Mouse (Mus musculus) kidney, postnatal 4 days (tissue): ENCODE measurements around the gene Rassf4.

Experiments used
- DNase-seq, 2 experiments: peaks; one replicate each; pipeline ENCODE4 v3.0.0; 2021; ENCODE audit warnings: mixed read lengths in 2 of 2

Gene Rassf4

DNA sequence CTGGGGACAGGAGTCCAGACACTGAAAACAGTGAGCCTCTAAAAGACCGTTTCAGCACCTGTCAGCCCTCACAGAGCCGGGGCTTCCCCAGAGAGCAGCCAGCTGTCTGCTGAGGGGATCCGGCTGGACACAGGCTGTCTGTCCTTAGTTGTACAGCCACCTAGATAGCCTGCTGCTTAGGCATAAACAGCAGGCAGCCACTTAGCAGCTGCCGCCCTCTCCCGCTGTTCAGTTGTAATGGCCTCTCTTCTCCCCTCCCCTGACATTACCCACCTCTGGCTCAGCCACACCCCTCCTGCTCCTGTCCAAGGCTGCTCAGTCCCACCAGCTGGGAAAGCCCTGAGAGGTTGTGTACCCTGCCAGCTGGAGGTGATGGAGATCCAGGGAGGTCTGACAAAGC, 2.7 kb downstream of the Rassf4 start:
- DNase-seq: peak; percentile 57 to 67

DNA sequence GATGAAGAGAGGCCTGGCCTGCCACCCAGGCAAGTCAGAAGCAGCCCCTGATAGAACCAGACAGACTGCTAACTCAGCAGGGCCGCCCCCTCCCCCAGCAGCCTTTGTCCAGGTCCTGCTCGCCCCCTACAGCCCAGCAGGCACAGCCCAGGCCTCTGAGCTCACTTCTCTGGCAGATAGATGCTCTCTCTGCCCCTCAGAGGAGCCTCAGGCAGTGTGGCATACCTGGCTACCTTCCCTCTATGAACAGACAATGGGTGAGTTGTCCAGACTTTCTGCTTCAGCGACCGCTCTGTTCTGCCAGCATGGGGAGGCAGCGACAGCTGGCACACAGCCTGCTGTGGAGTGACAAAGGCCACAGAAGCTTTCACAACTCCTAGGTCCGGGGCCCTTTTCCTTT, 3.6 kb downstream of the Rassf4 start:
- peak in 1 of 2 experiments; percentile 42 for DNase-seq

DNA sequence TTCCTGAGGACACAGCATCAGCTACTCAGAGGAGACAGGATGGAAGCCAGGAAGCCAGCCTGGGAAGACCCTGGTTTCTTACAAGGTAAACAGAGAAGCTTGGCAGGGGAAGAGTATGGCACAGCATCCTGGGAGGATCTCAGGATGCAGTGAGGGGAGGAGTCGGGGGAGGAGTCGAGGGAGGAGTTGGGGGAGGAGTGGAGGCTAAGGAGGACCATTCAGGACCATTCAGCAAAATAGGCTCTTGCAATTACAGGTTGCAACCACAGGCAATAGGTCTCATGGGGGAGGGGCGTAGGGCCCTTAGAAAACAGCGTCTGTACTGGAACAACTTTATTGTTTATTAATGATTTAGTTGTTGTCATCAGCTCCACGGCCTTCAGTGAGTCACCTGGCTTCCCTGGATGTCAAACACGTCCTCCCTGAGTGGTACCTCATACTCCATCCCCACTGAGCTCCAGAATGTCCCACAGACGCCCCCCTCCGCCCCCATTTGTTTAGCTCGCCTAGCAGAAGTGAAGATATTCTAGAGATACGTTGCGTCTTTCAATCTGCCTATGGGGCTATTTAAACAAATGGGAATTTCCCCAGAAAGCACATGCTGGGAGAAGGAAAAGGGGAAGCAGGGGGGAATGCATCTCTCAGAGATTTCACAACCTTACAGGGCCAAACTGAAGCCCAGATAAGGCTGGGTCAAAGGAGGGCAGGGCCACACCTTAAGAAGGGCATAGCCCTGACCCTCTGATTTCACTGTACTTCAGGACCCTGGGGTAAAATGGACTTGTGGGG, 4.9 kb downstream of the Rassf4 start:
- peak; percentile 35 to 47 for DNase-seq

DNA sequence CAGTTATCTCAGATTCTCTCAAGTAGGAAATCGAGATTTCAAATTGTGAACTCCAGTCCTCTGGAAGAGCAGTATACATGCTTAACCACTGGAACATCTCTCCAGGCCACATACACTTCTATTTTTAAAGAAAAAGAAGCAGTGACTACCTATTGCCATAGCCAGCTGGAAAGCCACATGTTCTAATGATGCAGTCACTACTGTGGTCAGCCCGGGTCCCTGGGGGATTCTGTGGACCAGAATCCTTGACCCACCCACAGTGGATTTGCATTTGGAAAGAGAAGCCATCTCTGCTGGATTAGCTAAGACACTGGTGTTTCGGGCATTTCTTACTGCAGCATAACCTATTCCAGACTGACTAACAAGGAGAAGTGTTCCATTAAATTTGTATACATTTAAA, 6.4 kb downstream of the Rassf4 start:
- DNase-seq: no peak

DNA sequence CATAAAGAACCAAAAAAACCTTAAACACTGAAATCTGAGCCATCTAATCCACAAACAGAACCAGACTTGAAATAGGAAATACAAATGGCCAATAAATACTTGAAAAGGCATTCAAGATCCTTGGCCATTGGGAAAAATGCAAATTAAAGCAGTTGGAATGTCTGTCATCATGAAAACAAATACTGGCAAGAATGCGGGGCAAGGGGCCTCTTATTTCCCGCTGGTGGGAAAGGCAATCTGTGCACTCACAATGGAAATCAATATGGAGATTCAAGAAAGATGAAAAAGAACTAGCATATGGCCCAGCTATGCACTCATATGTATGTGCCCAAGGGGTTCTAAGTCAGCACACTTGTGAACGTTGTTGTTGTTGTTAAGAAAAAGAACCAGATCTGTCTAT, 6.9 kb downstream of the Rassf4 start:
- DNase-seq: no peak

DNA sequence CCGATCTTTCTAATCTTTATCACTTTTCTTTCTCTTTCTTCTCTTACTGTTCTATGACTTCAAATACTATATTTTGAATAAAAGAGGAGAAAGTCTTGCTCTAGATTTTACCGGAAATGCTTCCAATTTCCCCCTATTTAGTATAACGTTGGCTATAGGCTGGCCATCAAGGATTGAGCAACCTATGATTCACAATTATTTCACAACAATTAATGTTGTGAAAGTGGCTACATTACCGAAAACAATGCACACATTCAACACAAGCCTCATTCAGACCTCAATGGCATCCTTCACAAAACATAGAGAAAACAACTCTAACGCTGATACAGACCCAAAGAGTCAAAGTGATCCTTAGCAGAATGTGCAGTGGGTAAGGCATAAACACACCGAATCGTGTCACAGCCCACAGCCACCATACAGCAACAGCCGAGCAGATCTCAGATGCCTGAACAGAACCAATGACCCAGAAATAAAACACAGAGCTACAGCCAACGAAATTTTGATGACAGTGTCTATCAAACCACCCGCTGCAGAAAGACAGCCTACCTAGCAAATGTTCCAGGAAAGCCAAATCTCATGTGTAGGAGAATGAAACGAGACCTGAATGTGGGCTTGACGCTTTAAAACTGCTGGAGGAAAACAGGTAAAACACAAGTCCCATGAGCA, 7.5 kb downstream of the Rassf4 start:
- no peak for DNase-seq

DNA sequence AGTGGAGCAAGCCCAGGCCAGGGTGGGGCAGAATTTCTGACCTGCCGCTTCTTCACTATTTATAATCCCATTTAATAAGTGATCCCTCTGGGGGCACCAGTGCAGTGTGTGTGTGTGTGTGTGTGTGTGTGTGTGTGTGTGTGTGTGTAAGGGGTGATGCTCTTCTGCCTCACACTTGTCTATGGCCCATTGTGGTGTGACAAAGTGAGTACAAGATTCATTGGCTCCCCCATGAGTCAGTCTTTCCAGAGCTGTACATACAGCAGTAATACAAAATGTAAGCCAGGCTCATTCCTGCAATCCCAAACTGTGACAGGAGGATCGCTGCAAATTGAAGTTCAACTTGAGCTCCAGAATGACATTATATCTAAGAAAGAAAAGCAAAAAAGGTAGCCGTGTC, 8.9 kb downstream of the Rassf4 start:
- DNase-seq: no peak

DNA sequence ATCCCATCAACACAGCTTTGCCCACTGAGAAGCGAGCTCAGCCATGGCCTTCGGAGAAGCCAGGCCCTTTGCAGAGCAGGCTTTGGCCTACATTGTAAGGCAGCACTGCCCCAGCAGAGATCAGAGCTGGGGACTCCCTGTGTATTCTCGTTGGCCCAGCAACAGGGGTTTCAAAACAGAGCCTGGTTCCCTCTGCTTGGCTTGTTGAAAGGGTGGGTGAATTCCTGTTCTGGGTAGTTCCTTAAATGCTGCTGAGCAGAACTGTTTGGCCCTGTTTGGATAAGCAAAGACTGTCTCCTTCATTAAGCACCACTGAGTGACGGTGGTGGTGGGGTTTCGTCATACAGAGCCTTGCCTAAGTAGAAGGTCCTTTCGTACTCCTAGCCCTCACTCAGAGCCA, 9.7 kb downstream of the Rassf4 start:
- no peak for DNase-seq

DNA sequence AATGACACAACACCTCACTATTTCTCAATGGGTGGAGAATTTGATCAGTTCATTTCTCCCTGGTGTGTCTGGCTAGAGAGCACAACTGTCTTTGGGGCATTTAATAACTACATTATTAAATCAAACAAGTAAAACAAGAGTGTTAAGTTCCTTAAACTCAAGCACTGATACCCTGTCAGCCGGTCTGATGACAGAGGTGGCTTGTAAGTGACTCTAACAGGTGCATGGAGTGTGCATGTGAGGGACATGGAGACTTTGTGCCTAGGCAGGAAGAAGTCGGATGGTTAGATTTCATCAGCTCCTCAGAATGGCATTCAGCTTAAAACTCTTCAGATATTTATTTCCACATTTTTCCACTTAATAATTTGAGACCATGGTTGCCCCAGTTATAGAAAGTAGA, 10.4 kb downstream of the Rassf4 start:
- DNase-seq: no peak

DNA sequence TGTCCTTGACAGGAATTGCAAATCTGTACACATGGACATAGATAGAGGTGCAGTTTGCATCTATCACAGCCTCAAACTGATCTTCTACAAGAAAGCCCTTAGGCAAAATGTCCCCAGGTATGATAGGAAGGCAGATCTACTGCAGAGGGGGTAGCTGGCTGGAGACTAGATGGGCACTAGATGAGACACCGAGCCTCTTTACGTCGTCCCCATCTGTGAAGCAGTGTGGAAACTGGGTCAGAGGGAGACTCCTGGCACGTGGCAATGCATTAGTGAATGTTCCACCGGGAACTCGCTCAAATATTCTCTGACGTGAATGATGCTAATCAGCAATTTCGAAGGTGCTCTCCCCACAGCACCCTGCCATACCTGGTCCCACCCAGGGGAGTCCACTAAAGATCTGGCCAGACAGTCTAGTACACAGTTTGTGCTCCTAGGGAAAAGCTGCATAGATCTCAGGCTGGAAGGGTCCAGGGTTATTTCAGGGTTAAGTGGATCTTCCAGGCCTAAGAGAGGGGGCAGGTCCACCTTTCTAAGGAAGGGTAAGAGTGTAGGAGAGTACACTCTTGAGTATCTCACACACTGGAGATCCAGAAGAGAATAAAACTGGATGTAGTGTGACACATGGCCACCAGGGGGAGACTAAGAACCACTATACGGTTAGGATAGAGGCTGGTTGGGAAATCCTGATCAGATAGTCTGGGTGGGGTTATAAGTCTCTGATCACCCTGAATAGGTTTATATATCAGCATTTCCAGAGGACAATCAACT, 19.9 kb downstream of the Rassf4 start:
- DNase-seq: peak; percentile 72 to 75

DNA sequence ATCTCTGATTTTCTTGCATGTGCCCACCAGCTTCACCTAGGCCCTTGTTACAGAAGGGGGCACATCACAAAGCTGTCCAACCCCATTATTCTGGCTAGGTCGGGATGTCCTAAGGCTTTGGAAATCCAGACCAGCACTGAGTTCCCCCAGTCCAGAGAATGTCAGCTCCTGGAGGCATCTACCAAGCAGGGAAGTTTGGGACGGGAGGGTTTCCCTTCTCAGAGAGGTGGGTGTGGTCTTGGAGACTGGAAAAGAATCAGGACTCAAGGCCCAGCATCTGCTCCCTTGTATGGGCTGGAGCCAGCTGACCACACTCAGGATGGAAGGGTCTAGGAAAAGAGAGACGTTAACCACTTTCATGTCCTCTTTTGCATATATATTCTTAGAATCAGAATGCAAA, 20.6 kb downstream of the Rassf4 start:
- no peak for DNase-seq

DNA sequence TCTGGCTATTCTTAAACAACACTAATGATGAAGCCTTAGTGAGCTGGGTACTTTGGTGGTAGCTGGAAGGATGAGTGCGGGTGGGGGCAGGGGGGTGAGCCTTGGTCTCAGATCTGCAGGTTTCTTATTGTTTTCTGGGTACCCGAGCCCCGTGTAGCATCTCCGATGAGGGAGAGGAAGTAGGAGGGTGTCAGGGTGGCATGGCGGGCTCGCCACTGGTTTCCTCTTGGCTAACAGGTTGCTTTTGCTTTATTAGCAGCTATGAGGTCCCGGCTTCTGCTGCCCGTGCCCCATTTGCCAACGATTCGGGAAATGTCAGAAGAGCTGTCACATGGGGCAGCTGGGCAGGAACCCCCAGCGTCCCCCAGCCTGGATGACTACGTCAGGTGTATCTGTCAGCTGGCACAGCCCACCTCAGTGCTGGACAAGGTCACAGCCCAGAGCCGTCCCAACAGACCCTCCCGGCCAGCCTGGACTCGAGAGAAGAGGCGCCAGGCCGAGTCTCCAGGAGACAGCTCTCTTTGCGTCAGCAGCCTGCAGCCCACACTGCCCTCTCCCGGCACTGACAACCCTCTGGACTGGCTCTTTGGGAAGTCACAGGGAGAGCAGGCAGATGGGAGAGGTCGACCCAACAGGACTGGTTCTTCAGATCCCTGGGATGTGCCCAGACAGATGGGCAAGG, 22.2 kb downstream of the Rassf4 start:
- peak; percentile 62 to 72 for DNase-seq

DNA sequence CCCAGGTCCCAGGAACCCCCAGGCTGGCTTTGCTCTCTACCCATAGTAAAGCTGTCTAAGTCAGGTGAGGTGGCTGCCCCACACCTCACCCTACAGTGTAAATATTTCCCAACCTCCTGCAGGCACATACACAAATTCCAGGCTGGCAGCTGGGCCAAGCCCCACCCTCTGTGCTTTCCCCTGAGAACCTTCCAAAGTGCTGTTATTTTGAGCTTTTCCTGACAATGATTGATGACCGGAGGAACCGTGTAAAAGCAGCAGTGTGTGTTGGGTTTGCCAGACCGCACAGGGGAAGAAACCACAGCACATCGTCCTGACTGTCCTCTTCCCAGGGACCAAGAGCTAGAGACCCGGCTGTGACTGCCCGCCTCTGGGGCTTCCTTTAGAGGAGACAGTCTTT, 23.3 kb downstream of the Rassf4 start, which contains the start of gene Depp1:
TSS of gene Depp1 (plus strand) at position 204 of the 400 bp plus-strand sequence.
- peak; percentile 43 to 71 for DNase-seq

DNA sequence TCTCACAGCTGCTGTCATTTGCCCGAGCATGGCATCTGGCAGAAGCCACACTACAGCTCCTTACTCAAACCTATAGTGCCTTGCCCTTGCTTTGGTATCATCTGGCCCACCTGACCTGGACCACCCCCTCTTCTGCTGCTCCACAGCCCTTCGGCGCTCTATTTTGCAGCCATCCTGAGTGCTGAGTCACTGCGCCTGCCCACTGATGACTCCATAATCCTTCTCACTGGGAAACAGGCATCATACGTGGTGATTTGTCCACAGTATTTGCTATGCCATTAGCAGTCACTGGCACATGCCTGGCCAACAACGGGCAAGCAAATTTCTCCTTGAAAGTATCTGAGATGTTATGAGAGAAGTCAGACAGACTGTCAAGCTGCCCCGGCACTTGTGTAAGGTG, 23.9 kb downstream of the Rassf4 start:
- no peak for DNase-seq

DNA sequence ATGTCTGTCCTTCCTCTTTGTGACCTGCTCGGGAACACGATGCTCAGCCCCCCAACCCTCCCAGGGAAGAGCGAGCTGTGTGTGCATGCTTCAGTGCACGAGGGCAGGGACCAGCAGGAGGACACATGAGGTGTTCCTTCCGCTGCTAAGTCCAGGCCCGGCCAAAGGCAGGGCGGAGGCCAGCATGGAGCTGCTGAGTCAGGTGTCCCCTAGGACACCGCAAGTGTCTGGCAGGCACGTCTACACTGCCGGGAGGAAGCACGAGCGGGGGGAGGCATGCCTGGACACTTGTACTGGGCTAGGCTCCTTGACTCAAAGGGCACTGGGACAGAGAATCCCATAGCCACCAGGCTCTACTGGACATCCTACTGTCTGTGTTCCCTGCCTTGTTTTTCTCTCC, 26.0 kb downstream of the Rassf4 start:
- DNase-seq: peak; percentile 37 to 66

DNA sequence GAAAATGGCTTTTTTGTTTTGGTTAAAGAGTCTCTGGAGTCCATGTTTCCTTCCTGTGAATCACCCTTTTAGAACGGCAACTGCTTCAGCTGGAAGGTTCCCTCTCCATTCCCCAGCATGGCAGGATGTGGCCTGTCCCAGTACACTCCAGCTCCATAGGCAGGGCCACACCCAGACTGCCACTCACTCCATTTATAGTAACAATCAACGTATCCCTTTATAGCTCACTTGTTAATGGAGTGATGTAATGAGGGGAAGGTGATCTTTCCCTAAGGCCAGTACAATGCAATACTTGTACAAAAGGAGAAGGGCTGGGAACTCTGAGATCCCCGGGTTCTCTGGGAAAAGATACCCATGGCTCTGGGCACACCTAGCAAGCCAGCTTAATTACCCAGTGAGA, 29.4 kb downstream of the Rassf4 start:
- no peak for DNase-seq

DNA sequence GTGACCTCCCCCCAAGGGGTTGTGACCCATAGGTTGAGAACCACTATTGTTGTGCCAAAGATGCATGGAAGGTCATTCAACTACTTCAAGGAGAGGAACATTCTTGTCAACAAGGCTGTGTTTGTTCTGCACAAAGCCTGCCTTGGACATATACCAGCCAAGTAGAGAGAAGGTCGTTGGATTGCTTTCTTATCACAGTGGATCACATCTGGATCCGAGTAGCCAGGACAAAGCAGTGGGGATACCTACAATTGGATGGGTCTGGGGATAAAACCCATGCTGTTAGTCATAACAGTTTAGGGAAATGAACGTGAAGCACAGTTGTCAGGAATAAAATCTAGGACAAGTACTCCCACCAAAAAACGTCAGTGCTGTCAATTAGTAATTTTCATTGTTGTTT, 29.9 kb downstream of the Rassf4 start:
- no peak for DNase-seq

DNA sequence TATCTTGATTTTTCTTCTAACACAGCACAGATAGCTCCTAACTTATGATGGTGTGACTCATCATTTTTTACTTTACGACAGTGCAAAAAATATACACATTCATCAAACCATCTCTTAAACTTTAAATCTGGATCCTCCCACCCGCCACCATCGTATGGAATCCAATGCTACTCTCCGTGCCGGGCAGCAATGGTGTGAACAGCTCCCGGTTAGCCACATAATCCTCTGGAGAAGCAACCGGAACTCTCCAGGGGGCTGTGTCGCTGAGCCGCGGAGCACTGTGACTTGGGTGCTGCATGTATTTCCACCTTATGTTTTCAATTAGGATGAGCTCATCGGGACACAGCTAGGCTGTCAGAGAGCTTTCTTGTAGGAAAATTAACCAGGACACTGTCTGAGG, 30.8 kb downstream of the Rassf4 start:
- DNase-seq: no peak

DNA sequence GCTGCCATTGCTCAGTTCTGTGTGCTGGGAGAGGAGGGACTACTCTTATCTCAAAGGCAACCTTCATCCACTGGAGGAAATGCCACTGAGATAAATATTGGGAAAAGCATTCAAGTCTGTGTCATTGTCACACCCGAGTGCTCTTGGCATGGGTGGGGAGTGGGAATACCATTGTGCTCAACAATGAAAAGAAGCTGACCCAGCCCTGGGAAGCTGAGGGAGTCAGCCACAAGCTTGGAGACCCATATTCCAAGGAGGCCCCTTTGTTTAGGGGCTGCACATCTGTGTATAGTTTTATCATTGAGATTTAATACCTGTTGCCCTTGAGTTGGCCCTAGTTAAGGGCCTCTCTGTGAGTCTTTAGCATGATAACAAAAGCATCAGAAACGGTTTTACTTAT, 34.1 kb downstream of the Rassf4 start:
- no peak for DNase-seq

DNA sequence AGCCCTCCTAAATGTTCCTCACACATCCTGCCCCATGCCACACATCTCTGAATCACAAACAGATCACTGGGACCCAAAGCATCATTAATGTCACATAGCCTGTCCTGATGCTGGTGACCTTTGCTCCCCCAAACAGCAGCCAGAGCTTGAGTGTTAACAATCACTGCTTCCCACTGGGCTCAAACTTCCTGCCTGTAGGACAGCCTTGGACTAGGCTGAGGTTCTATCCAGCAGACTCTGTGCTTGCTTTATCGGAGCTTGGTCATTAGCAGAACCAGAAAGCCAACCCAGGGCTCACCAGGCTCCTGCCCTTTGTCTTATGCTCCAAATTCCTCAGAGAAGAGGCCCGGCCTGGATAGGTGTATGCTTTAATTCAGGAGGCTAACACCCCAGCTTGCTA, 34.9 kb downstream of the Rassf4 start:
- DNase-seq: no peak

DNA sequence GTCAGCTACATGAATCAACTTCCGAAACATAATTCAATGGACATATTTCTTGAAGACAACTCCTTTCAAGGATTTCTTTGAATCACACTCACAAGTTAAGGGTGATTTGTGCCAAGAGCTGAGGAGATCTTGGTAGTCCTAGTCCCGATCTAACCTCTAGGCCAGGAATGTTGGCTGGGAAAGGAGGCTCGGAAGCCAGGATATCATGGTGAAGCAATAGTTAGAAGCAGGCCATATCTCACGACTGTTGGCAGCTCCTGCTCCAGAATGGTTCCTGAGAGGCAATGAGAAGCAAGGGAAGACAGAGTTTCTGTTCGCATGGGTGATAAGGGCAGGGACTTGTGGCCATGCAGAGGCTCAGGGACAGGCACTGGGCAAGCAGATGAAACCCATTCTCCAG, 36.3 kb downstream of the Rassf4 start:
- DNase-seq: no peak

DNA sequence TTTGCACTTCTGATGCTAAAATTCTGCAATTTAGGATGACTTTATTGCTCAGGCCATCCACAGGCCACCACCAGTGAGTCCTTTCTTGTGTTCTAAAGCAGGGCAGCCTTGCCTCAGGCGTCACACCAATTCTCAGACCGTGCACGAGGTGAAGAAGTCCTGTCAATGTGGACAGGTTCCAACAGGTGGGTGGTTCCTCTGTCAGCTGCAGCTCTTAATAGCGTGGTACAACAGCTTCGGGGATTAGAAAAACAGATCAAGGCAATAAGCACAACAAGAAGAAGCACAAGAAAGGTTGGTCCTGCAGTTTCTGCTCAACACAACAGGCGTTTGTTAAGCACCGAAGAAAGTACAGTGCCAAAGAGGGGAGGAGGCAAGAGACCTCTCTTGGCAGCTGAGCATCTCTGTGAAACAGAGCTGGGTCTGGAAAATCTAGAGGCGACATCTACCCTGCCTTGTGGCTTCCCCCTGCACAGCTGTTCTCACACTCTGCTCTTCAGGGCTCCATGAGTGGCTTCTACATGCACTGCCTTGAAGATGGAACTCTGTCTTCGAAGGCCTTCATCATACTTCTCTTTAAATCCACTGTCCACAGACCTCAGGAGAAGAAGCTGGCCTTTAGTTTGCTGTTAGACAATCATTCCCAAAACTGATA, 37.0 kb downstream of the Rassf4 start:
- no peak for DNase-seq
